Mouse (Mus musculus): ENCODE data around the gene Il7r. TPM values are rescaled to one million over a fixed set of nuclear protein-coding genes. Genes with fewer than 3 reads are reported as not detected.
A peak's percentile ranks its signal among the peaks of the same experiment; 100 is the strongest.

Il7r gene
- polyA plus RNA-seq, 1 experiment: 54.2 TPM

DNA sequence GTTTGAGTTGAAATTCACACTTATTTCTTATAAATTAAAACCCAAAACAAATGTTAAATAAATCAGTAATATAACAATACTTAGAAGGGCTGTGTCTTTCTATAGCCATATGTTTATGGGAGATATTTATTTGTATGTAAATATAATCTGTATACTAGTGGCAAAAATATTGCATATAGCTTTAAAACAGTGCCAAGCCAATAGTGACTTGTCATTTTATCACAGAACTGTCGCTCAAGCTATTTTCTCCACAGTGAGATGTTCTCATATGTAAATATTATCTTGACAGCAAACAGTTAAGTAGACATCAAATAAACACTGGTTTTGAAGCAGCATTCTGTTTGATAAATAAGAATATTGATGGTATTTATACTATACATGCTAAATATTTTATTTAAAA lies 56.8 kb downstream of the Il7r start:
- Histone ChIP-seq H3K27ac (ENCODE audit: insufficient read depth, low read depth, low read length) (no peak overlapping the region), H3K4me1 (ENCODE audit: control insufficient read depth, insufficient read depth, low read length) (peaks cover 3% of the 10 kb centered on the region), H3K4me3 (ENCODE audit: insufficient read depth, low read length) (no peak overlapping the region)
- TF ChIP-seq CTCF (IDR thresholded peaks at IDR 0.05; ENCODE audit: low read depth, low read length) (no peak), POLR2A (IDR thresholded peaks at IDR 0.05; ENCODE audit: borderline replicate concordance, low read depth, low read length) (no peak)

DNA sequence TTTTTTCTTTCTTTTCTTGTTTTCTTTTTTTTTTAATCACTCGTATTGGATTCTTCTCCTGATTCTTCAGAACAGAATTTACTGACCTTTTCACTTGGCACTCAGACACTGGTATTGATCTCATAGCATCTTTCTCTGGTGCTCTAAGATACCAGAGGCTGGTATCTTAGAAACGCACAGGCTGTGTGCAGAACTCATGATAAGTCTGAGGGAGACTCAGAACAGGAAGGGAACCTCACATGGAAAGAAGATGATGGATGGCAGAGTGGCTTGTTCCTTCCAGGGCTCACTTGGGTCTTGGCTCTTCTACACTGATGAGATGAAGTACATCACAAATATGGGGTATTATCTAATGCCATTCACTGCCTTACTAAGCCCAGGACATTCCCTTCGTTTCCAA lies 57.4 kb downstream of the Il7r start:
- TF ChIP-seq CTCF (IDR thresholded peaks at IDR 0.05; ENCODE audit: low read depth, low read length) (no peak), POLR2A (IDR thresholded peaks at IDR 0.05; ENCODE audit: borderline replicate concordance, low read depth, low read length) (no peak)
- Histone ChIP-seq H3K4me1 (ENCODE audit: control insufficient read depth, insufficient read depth, low read length) (peaks cover 3% of the 10 kb centered on the region), H3K27ac (ENCODE audit: insufficient read depth, low read depth, low read length) (no peak overlapping the region), H3K4me3 (ENCODE audit: insufficient read depth, low read length) (no peak overlapping the region)

DNA sequence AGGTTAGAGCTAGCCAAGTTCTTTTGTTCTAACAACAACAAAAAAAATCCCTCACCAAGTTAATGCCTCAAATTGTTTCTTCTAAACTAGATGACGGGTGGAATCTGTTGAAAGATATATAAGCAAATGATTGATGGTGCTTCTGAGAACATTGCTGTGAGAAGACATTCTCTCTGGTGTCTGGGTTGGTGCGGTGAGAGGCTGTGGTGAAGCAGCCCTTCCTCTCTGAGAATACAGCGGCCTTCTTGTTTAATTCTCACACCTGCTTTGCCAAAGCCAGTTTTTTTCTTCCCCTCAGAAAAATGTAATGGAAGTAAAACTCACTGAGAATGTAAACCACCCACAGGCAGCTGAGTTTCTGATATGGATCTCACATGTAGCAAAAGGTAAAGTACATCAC lies 57.8 kb downstream of the Il7r start:
- Histone ChIP-seq H3K4me1 (ENCODE audit: control insufficient read depth, insufficient read depth, low read length) (peaks cover 3% of the 10 kb centered on the region), H3K27ac (ENCODE audit: insufficient read depth, low read depth, low read length) (no peak overlapping the region), H3K4me3 (ENCODE audit: insufficient read depth, low read length) (no peak overlapping the region)
- TF ChIP-seq POLR2A (IDR thresholded peaks at IDR 0.05; ENCODE audit: borderline replicate concordance, low read depth, low read length) (no peak), CTCF (IDR thresholded peaks at IDR 0.05; ENCODE audit: low read depth, low read length) (no peak)

DNA sequence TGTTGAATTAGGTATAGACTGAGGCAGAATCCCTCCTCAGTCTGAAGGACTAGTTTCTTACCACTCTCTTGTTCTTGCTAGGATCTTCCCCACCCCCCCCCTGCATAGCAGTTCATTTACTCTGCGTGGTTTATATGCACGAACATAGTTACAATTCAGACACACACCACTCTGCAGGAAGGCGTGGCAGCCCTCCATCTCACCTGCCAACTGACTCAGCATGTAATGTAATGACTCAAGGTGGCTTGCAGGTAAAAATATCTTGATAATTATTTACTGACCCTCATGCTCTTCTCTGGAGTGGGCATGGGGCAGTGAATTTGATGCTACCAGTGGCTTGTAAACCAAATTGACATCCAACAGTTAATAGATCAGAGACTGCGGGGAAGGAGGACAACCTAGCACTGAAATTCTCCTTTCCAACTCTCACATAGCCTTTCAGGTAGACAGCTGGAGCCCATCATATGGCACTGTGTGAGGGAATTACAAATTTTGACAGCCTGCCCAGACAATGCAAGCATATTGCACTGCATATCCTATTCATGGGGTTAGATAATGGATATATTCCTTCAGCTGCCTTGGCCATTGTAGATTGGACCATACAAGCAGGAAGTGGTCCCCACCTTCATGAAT lies 58.8 kb downstream of the Il7r start:
- H3K27ac ChIP-seq (ENCODE audit: insufficient read depth, low read depth, low read length): no peak overlapping the region
- peaks cover 3% of the 10 kb centered on the region for H3K4me1 ChIP-seq (ENCODE audit: control insufficient read depth, insufficient read depth, low read length)
- H3K4me3 ChIP-seq (ENCODE audit: insufficient read depth, low read length): no peak overlapping the region
- TF ChIP-seq CTCF (IDR thresholded peaks at IDR 0.05; ENCODE audit: low read depth, low read length) (no peak), POLR2A (IDR thresholded peaks at IDR 0.05; ENCODE audit: borderline replicate concordance, low read depth, low read length) (no peak)

DNA sequence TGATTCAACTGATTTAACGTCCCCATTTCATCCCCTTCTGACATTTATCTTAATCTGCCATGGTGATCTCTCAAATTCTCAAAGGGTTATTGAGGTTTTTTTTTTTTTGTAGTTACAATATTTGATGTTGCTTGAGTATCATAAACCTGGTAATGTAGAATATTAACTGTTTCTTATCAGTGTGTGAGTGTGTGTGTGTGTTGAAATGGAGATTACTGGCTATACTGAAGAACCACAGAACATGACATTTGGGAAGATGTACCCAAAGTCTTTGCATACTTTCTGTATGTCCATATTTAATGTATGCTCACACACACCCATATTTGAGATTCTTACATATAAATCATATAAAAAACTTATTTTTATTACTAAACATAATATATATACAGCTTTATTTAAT lies 65.9 kb downstream of the Il7r start:
- no peak for TF ChIP-seq POLR2A (IDR thresholded peaks at IDR 0.05; ENCODE audit: borderline replicate concordance, low read depth, low read length)
- TF ChIP-seq CTCF (IDR thresholded peaks at IDR 0.05; ENCODE audit: low read depth, low read length): no peak
- Histone ChIP-seq H3K27ac (ENCODE audit: insufficient read depth, low read depth, low read length) (peak overlapping the region; percentile 66; the same call in 1 of the 2 replicates), H3K4me3 (ENCODE audit: insufficient read depth, low read length) (no peak overlapping the region), H3K4me1 (ENCODE audit: control insufficient read depth, insufficient read depth, low read length) (peaks cover 6% of the 10 kb centered on the region)

DNA sequence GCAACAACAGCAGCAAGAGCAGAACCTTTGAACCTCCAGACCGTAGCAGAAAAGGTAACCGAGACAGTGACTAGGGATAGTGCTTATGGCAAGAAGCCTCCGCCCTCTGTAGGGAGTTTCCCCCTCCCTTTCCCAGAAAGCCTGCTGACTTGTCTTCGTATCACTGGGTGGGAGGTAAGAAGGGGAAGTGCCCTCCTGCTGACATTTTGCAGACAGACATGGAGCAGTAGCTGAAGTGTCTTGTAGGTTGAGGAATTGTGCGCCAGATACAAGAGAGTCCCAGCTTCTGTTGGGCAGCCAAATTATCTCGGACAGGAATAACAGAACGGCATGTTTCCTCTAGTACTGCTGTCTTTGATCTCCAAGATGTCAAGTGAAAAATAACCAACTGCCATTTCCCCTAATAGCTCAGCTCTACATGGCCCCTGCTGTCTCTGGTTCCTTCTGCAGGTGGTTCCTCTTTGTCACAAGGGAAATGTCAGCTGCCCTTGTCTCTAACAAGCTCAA lies 66.4 kb downstream of the Il7r start:
- TF ChIP-seq CTCF (IDR thresholded peaks at IDR 0.05; ENCODE audit: low read depth, low read length): no peak
- H3K27ac ChIP-seq (ENCODE audit: insufficient read depth, low read depth, low read length): peak overlapping the region; percentile 66
- H3K4me3 ChIP-seq (ENCODE audit: insufficient read depth, low read length): no peak overlapping the region

More for the DNA sequence above, 66.4 kb downstream of the Il7r start:
- H3K4me1 ChIP-seq (ENCODE audit: control insufficient read depth, insufficient read depth, low read length): peaks cover 6% of the 10 kb centered on the region

Other genes with a start within 250 kb of the Il7r start
- not detected in 2 replicates for gene Ugt3a2, start 194.6 kb downstream of the Il7r start, polyA plus RNA-seq (2012; ENCODE audit: insufficient read depth, insufficient read length, missing spikeins)
- gene Capsl, start 94.1 kb downstream of the Il7r start, polyA plus RNA-seq (2012; ENCODE audit: insufficient read depth, insufficient read length, missing spikeins): not detected in 2 replicates
- gene Spef2, start 218.7 kb upstream of the Il7r start, polyA plus RNA-seq (2012; ENCODE audit: insufficient read depth, insufficient read length, missing spikeins): 0.19 and 1.7 TPM in 2 replicates